Mouse (Mus musculus): Measurements from ENCODE around the gene Det1. TPM values are rescaled to one million over a fixed set of nuclear protein-coding genes. Genes with fewer than 3 reads are reported as not detected.

Gene Det1
- polyA plus RNA-seq, 1 experiment from 2014 or later, result 11.2 TPM

DNA sequence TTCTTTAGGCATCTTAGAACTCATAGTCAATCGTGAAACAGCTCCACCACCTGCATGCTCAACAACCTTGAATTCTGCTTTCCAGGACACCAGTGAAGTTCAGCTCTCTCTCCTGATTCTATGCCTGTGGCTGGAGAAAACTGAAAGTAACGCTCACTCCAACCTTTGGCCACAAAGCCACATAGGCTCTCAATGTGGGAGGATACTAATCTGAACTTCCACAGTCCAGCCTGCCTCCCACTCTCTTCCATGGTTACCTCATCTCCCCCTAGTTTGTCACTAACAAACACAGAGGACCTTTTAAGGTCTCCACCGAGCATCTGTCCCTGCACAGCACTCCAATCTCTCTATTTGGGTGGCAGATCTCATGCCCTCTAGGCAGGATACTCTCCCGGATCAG, 11.4 kb downstream of the Det1 start:
- H3K9me3 ChIP-seq (ENCODE audit: control insufficient read depth), result no peaks in the 10 kb centered on the region
- H3K27ac ChIP-seq (ENCODE audit: low read depth, low read length), result peak overlapping the region; percentile 54
- peaks cover 27% of the 10 kb centered on the region for H3K36me3 ChIP-seq (ENCODE audit: control insufficient read depth, insufficient read depth)
- TF ChIP-seq CTCF (IDR thresholded peaks at IDR 0.05; ENCODE audit: low read depth), result no peak
- no peak overlapping the region; the same call in 1 of the 2 replicates for H3K4me2 ChIP-seq (replicated peaks; ENCODE audit: low read depth)
- no peak overlapping the region for H3K9ac ChIP-seq (ENCODE audit: low read depth, low read length)
- H3K27me3 ChIP-seq (replicated peaks; ENCODE audit: control insufficient read depth, insufficient read depth, low read length), result no peaks in the 10 kb centered on the region
- no peak overlapping the region for H3K4me3 ChIP-seq (ENCODE audit: low read depth, low read length)
- no peaks in the 10 kb centered on the region for H3K4me1 ChIP-seq (replicated peaks; ENCODE audit: control insufficient read depth, insufficient read depth, low read length)
- ATAC-seq, result peak; percentile 83
- WGBS, result 77% methylated on average over 4 of the region's 4 CpGs

DNA sequence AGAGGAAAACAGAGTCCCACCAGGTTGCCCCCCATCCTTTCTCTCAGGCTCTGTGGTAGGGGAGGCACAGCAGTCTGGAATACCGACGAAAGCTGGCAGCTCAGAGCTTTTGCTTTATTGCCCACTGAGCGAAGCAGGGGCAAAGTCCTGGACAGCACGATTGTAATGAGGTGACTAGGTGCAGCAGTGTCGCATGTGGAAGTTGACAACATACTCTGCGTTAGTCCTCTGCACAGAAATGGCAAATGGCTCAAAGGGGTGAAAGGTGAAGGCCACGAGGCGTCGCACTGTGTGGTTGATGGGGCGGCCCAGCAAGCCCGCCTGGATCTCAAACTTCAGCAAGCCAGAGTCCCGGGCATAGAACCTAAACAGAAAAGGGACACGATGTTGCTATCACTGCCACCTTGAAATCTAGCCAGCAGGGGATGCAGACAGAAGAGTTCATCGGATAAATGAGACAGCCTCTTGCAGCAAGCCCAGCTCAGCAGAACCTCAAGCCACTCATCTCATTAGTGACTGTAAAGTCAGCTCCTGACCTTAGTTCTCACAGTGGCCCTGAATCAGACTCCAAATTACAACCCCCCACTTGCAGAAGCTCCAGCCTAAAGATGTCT, 19.2 kb downstream of the Det1 start:
- Histone ChIP-seq H3K4me2 (replicated peaks; ENCODE audit: low read depth) (peak overlapping the region; percentile 41), H3K9me3 (ENCODE audit: control insufficient read depth) (no peaks in the 10 kb centered on the region), H3K27me3 (replicated peaks; ENCODE audit: control insufficient read depth, insufficient read depth, low read length) (no peaks in the 10 kb centered on the region), H3K36me3 (ENCODE audit: control insufficient read depth, insufficient read depth) (peaks cover 23% of the 10 kb centered on the region), H3K4me3 (ENCODE audit: low read depth, low read length) (no peak overlapping the region), H3K9ac (ENCODE audit: low read depth, low read length) (peak overlapping the region; percentile 13; the same call in 1 of the 2 replicates), H3K4me1 (replicated peaks; ENCODE audit: control insufficient read depth, insufficient read depth, low read length) (0 out of 2 replicates have a peak, but pooled peaks cover 4% of the 10 kb centered on the region), H3K27ac (ENCODE audit: low read depth, low read length) (peak overlapping the region; percentile 76)
- 34% methylated on average over 14 of the region's 14 CpGs for WGBS
- TF ChIP-seq CTCF (IDR thresholded peaks at IDR 0.05; ENCODE audit: low read depth), result peak; percentile 29; the same call in 1 of the 2 replicates
- ATAC-seq, result peak; percentile 97

DNA sequence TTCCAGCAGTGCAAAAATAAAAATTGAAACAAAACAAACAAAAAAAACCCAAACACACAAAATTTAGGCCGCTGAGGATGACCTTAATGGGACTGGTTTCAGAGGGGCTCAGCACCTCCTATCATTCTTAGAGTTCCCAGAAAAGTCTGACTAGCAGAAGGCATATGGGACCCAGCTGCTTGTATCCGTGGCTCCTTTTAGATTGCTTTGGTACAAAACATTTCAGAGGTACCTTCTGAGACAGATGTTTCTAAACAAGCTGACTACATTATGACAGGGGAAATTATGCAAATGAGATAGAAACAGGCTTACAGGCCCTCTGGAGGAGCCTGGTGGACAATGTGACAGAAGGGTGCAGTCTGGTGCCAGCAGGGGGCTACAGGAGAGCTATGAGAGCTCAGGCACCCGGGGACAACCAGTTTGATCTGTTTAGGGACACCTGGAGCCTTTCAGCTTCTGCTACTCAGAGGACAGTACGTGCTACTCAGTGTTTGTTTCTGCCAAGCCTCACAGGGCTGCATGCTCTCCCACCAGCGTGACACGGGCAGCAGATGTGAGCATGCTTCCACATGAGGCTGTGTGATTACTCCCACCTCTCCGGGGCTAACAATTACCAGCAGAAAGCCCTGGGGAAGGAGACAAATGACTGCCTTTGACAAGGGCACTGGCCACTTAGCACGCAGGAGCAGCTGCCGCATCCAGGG, 20.2 kb downstream of the Det1 start:
- H3K27me3 ChIP-seq (replicated peaks; ENCODE audit: control insufficient read depth, insufficient read depth, low read length), result no peaks in the 10 kb centered on the region
- H3K9me3 ChIP-seq (ENCODE audit: control insufficient read depth), result no peaks in the 10 kb centered on the region
- H3K4me1 ChIP-seq (replicated peaks; ENCODE audit: control insufficient read depth, insufficient read depth, low read length), result 0 out of 2 replicates have a peak, but pooled peaks cover 4% of the 10 kb centered on the region
- H3K4me3 ChIP-seq (ENCODE audit: low read depth, low read length), result no peak overlapping the region
- TF ChIP-seq CTCF (IDR thresholded peaks at IDR 0.05; ENCODE audit: low read depth), result peak; percentile 60
- WGBS, result 41% methylated on average over 9 of the region's 9 CpGs
- H3K27ac ChIP-seq (ENCODE audit: low read depth, low read length), result peak overlapping the region; percentile 76
- peak overlapping the region; percentile 41 for H3K4me2 ChIP-seq (replicated peaks; ENCODE audit: low read depth)
- peak; percentile 37 for ATAC-seq
- H3K36me3 ChIP-seq (ENCODE audit: control insufficient read depth, insufficient read depth), result peaks cover 23% of the 10 kb centered on the region
- peak overlapping the region; percentile 13; the same call in 1 of the 2 replicates for H3K9ac ChIP-seq (ENCODE audit: low read depth, low read length)

GRCm38 (mm10) chr7:78818336-78818735, 28.7 kb downstream of the Det1 start:
- Histone ChIP-seq H3K27ac (ENCODE audit: low read depth, low read length) (no peak overlapping the region), H3K27me3 (replicated peaks; ENCODE audit: control insufficient read depth, insufficient read depth, low read length) (no peaks in the 10 kb centered on the region), H3K9me3 (ENCODE audit: control insufficient read depth) (no peaks in the 10 kb centered on the region), H3K36me3 (ENCODE audit: control insufficient read depth, insufficient read depth) (no peaks in the 10 kb centered on the region), H3K4me3 (ENCODE audit: low read depth, low read length) (no peak overlapping the region), H3K4me1 (replicated peaks; ENCODE audit: control insufficient read depth, insufficient read depth, low read length) (no peaks in the 10 kb centered on the region), H3K9ac (ENCODE audit: low read depth, low read length) (no peak overlapping the region), H3K4me2 (replicated peaks; ENCODE audit: low read depth) (no peak overlapping the region)
- no peak for ATAC-seq
- WGBS, result 68% methylated on average over 12 of the region's 12 CpGs
- TF ChIP-seq CTCF (IDR thresholded peaks at IDR 0.05; ENCODE audit: low read depth), result no peak

GRCm38 (mm10) chr7:78814766-78815165, 32.3 kb downstream of the Det1 start:
- H3K4me1 ChIP-seq (replicated peaks; ENCODE audit: control insufficient read depth, insufficient read depth, low read length), result no peaks in the 10 kb centered on the region
- no peak for TF ChIP-seq CTCF (IDR thresholded peaks at IDR 0.05; ENCODE audit: low read depth)
- H3K27me3 ChIP-seq (replicated peaks; ENCODE audit: control insufficient read depth, insufficient read depth, low read length), result no peaks in the 10 kb centered on the region
- no peak overlapping the region for H3K9ac ChIP-seq (ENCODE audit: low read depth, low read length)
- H3K4me2 ChIP-seq (replicated peaks; ENCODE audit: low read depth), result no peak overlapping the region
- H3K27ac ChIP-seq (ENCODE audit: low read depth, low read length), result no peak overlapping the region
- ATAC-seq, result no peak
- H3K4me3 ChIP-seq (ENCODE audit: low read depth, low read length), result no peak overlapping the region
- H3K9me3 ChIP-seq (ENCODE audit: control insufficient read depth), result no peaks in the 10 kb centered on the region
- H3K36me3 ChIP-seq (ENCODE audit: control insufficient read depth, insufficient read depth), result no peaks in the 10 kb centered on the region

GRCm38 (mm10) chr7:78813791-78814190, 33.3 kb downstream of the Det1 start:
- TF ChIP-seq CTCF (IDR thresholded peaks at IDR 0.05; ENCODE audit: low read depth), result no peak

More at GRCm38 (mm10) chr7:78813791-78814190, 33.3 kb downstream of the Det1 start:
- WGBS, result 91% methylated on average over 6 of the region's 6 CpGs
- Histone ChIP-seq H3K9me3 (ENCODE audit: control insufficient read depth) (no peaks in the 10 kb centered on the region), H3K27me3 (replicated peaks; ENCODE audit: control insufficient read depth, insufficient read depth, low read length) (no peaks in the 10 kb centered on the region), H3K4me2 (replicated peaks; ENCODE audit: low read depth) (no peak overlapping the region), H3K9ac (ENCODE audit: low read depth, low read length) (no peak overlapping the region), H3K36me3 (ENCODE audit: control insufficient read depth, insufficient read depth) (no peaks in the 10 kb centered on the region), H3K4me3 (ENCODE audit: low read depth, low read length) (no peak overlapping the region), H3K27ac (ENCODE audit: low read depth, low read length) (no peak overlapping the region), H3K4me1 (replicated peaks; ENCODE audit: control insufficient read depth, insufficient read depth, low read length) (no peaks in the 10 kb centered on the region)
- no peak for ATAC-seq

Measured in intestine, postnatal 0 days (tissue).